Mouse (Mus musculus): Measurements from ENCODE around the gene Focad.

- no peak for TF ChIP-seq CTCF (IDR thresholded peaks at IDR 0.05; ENCODE audit: extremely low read depth, insufficient read depth, insufficient read length, insufficient replicate concordance)
- TF ChIP-seq POLR2A (IDR thresholded peaks at IDR 0.05; ENCODE audit: low read depth, low read length), result no peak
Measured at GRCm38 (mm10) chr4:88458093-88458492, 363.7 kb downstream of the Focad start.

All from spleen, adult 2 months (tissue).